Mouse (Mus musculus) forebrain, embryonic 16.5 days (tissue): ENCODE measurements around the gene Gm29423. TPM values are rescaled to one million over a fixed set of nuclear protein-coding genes. Genes with fewer than 3 reads are reported as not detected.
"Not testable (repeated sequence)": the region's sequence is repeated elsewhere in the genome, so short reads cannot be mapped to it uniquely, and the experiment has no call there.

Source experiments
- ATAC-seq: fragments of 200-750 bp; cut with Nextera tagmentation; 2 replicates; pipeline ENCODE4 v1.8.0; 2017; ENCODE audit warnings: mild to moderate bottlenecking, moderate library complexity
- H3K27ac ChIP-seq: fragments of 300-500 bp; sonication (generic); 2 replicates; pipeline ENCODE4 v1.5.1; 2014; ENCODE audit warnings: low read length, control low read depth
- H3K27me3 ChIP-seq: fragments of 300-500 bp; sonication (generic); replicated peaks from 2 replicates; pipeline ENCODE4 v1.6.1; 2014; ENCODE audit warnings: low read length; ENCODE audit not compliant: control insufficient read depth, insufficient read depth
- H3K36me3 ChIP-seq: fragments of 300-500 bp; sonication (generic); 2 replicates; pipeline ENCODE4 v1.6.1; 2014; ENCODE audit not compliant: control insufficient read depth, insufficient read depth
- H3K4me1 ChIP-seq: fragments of 300-500 bp; sonication (generic); replicated peaks from 2 replicates; pipeline ENCODE4 v1.6.1; 2014; ENCODE audit warnings: low read length; ENCODE audit not compliant: control insufficient read depth, insufficient read depth
- H3K4me2 ChIP-seq: fragments of 300-500 bp; sonication (generic); 2 replicates; pipeline ENCODE4 v1.6.1; 2014; ENCODE audit warnings: mild to moderate bottlenecking, low read length, control low read depth
- H3K4me3 ChIP-seq: fragments of 300-500 bp; sonication (generic); replicated peaks from 2 replicates; pipeline ENCODE4 v1.5.1; 2014; ENCODE audit warnings: mild to moderate bottlenecking, low read length, control low read depth
- H3K9ac ChIP-seq: fragments of 300-500 bp; sonication (generic); replicated peaks from 2 replicates; pipeline ENCODE4 v1.6.1; 2014; ENCODE audit warnings: low read depth, low read length, control low read depth
- H3K9me3 ChIP-seq: fragments of 300-500 bp; sonication (generic); 2 replicates; pipeline ENCODE4 v1.6.1; 2016; ENCODE audit warnings: low read length; ENCODE audit not compliant: control insufficient read depth
- WGBS: fragments of 180-500 bp; shearing (Covaris S2); extraction: QIAGEN DNeasy Blood & Tissue Kit; methylation state at CpG from one replicate; pipeline ENCODE4 v1.1.7; 2014; 5-methylcytosine and 5-hydroxymethylcytosine counted together
- polyA plus RNA-seq: library from polyadenylated mRNA; unstranded; fragments of >200 nt; fragmentation: Nextera tagmentation; extraction: Ambion mirVana; gene quantifications from 2 replicates; pipeline ENCODE4 v1.2.1, GENCODE M21; 2015

Gene Gm29423
- polyA plus RNA-seq, result not detected in 2 replicates

- not testable (repeated sequence) for H3K4me1 ChIP-seq, H3K27ac ChIP-seq, H3K4me2 ChIP-seq, H3K36me3 ChIP-seq, H3K4me3 ChIP-seq, H3K27me3 ChIP-seq, H3K9me3 ChIP-seq, ATAC-seq, H3K9ac ChIP-seq
- no CpG with 5 or more reads among the region's 2 CpGs for WGBS
Measured at GRCm38 (mm10) chrY:70303187-70303586, at the start of gene Gm29423, which contains the start of gene Gm29644. Gene Gm29423 (minus strand): TSS chrY:70303287. Gene Gm29644 (minus strand): TSS chrY:70303343.

- H3K4me2 ChIP-seq, ATAC-seq, H3K27me3 ChIP-seq, H3K4me3 ChIP-seq, H3K27ac ChIP-seq, H3K9ac ChIP-seq, H3K36me3 ChIP-seq, H3K9me3 ChIP-seq, H3K4me1 ChIP-seq: not testable (repeated sequence)
- WGBS, result no CpG with 5 or more reads among the region's 4 CpGs
Measured at GRCm38 (mm10) chrY:70273542-70273941, 29.5 kb downstream of the Gm29423 start, which contains the start of gene Gm21118. Gene Gm21118 (minus strand): TSS chrY:70273642.

Other genes starting within 250 kb of the Gm29423 start
- gene Gm21118, start 29.6 kb downstream of the Gm29423 start, polyA plus RNA-seq, result not detected in 2 replicates
- not detected in 2 replicates for gene Gm29644, start 56 bp upstream of the Gm29423 start, polyA plus RNA-seq
- not detected in 2 replicates for gene Gm20888, start 138.6 kb upstream of the Gm29423 start, polyA plus RNA-seq